8 mouse cellular contexts compared by ENCODE assay signal in the genomic region with DNA sequence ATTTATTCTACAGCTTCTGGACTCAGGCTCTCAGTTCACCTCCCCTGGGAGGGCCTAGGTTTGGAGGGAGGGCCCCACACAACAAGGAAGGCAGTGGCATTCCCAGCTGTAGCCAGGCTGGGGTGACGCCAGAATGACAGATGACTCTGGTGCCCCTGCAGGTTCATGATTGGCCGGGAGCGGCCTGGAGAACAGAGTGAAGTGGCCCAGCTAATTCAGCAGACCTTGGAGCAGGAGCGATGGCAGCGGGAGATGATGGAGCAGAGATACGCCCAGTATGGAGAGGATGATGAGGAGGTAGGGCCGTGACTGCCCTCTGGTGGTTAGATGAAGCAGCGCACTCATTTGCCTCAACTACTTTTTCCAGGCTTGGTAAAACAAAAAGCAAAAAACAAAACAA. TPM values are rescaled to one million over a fixed set of nuclear protein-coding genes. Genes with fewer than 3 reads are reported as not detected.
DNase-seq lines count a peak whose midpoint lies in the region; ATAC-seq lines count a peak whose summit lies in the region.

No protein-coding gene starts in this region.

- no peaks in the 10 kb centered on the region for H3K9me3 ChIP-seq in forebrain, embryonic 15.5 days
- H3K9me3 ChIP-seq in hindbrain, embryonic 12.5 days (replicated peaks): no peaks in the 10 kb centered on the region

- ATAC-seq in forebrain, embryonic 15.5 days (replicated peaks): peak; percentile 49
- peak; percentile 69 for ATAC-seq in hindbrain, embryonic 12.5 days (ENCODE audit: low FRiP score)

- H3K9ac ChIP-seq in forebrain, embryonic 15.5 days (replicated peaks): no peak overlapping the region
- peak overlapping the region; percentile 33; the same call in 1 of the 2 replicates for H3K9ac ChIP-seq in hindbrain, embryonic 12.5 days

- H3K27ac ChIP-seq in forebrain, embryonic 15.5 days (replicated peaks): peak overlapping the region; percentile 36
- peak overlapping the region; percentile 80 for H3K27ac ChIP-seq in hindbrain, embryonic 12.5 days

- H3K4me3 ChIP-seq in forebrain, embryonic 15.5 days: no peak overlapping the region
- no peak overlapping the region for H3K4me3 ChIP-seq in hindbrain, embryonic 12.5 days

- peak; percentile 54 for DNase-seq in ovary, postnatal 36 days (ENCODE audit: low spot score)
- DNase-seq in ovary, postnatal 14 days (ENCODE audit: low spot score): no peak
- DNase-seq in cerebellum, adult 18-20 months: peak; percentile 86 to 91
- peak; percentile 94 for DNase-seq in left cerebral cortex, postnatal 4 days
- DNase-seq in mesoderm, embryonic 11.5 days (ENCODE audit: low read depth, low spot score): peak; percentile 88
- DNase-seq in spleen, postnatal 10 days (ENCODE audit: low spot score in 2 of 2): peak; percentile 74 to 84

- no peaks in the 10 kb centered on the region for H3K27me3 ChIP-seq in forebrain, embryonic 15.5 days
- H3K27me3 ChIP-seq in hindbrain, embryonic 12.5 days: no peaks in the 10 kb centered on the region

- no peak overlapping the region for H3K4me2 ChIP-seq in forebrain, embryonic 15.5 days (replicated peaks)
- H3K4me2 ChIP-seq in hindbrain, embryonic 12.5 days (replicated peaks): peak overlapping the region; percentile 19; the same call in 1 of the 2 replicates

- intact Hi-C loops in left cerebral cortex, postnatal 4 days (cut with DNase I): no loop called here

- H3K4me1 ChIP-seq in forebrain, embryonic 15.5 days: peaks cover 52% of the 10 kb centered on the region
- H3K4me1 ChIP-seq in hindbrain, embryonic 12.5 days: peaks cover 48% of the 10 kb centered on the region

- H3K36me3 ChIP-seq in forebrain, embryonic 15.5 days: peaks cover 77% of the 10 kb centered on the region
- peaks cover 85% of the 10 kb centered on the region for H3K36me3 ChIP-seq in hindbrain, embryonic 12.5 days

- 2% methylated on average over 8 of the region's 8 CpGs for WGBS in forebrain, embryonic 15.5 days
- 3% methylated on average over 8 of the region's 8 CpGs for WGBS in hindbrain, embryonic 12.5 days

RNA-seq across cellular contexts. Expression of a gene that starts 8.6 kb away (rescaled TPM):
- 120 and 123 TPM in 2 replicates for polyA plus RNA-seq in forebrain, embryonic 15.5 days (2015; fragmentation: Nextera tagmentation; extraction: Ambion mirVana)
- polyA plus RNA-seq in hindbrain, embryonic 12.5 days (2016; fragmentation: Nextera tagmentation; extraction: Ambion mirVana): 94.6 and 106 TPM in 2 replicates
- total RNA-seq in left cerebral cortex, postnatal 4 days (2021): 100 to 1,000 TPM; 173 to 176 TPM

RNA-seq across cellular contexts. Expression of a gene that starts 10.2 kb away (rescaled TPM):
- polyA plus RNA-seq in forebrain, embryonic 15.5 days (2015; fragmentation: Nextera tagmentation; extraction: Ambion mirVana): 23.0 and 23.9 TPM in 2 replicates
- polyA plus RNA-seq in hindbrain, embryonic 12.5 days (2016; fragmentation: Nextera tagmentation; extraction: Ambion mirVana): 16.8 and 18.5 TPM in 2 replicates
- total RNA-seq in left cerebral cortex, postnatal 4 days (2021): 100 to 1,000 TPM; 273 to 276 TPM

RNA-seq across cellular contexts. Expression of a gene that starts 24.9 kb away (rescaled TPM):
- not detected in 2 replicates for polyA plus RNA-seq in forebrain, embryonic 15.5 days (2015; fragmentation: Nextera tagmentation; extraction: Ambion mirVana)
- 0.43 and 1.5 TPM in 2 replicates for polyA plus RNA-seq in hindbrain, embryonic 12.5 days (2016; fragmentation: Nextera tagmentation; extraction: Ambion mirVana)
- total RNA-seq in left cerebral cortex, postnatal 4 days (2021): not detected

RNA-seq across cellular contexts. Expression of a gene that starts 33.7 kb away (rescaled TPM):
- polyA plus RNA-seq in forebrain, embryonic 15.5 days (2015; fragmentation: Nextera tagmentation; extraction: Ambion mirVana): not detected in 2 replicates
- not detected in 2 replicates for polyA plus RNA-seq in hindbrain, embryonic 12.5 days (2016; fragmentation: Nextera tagmentation; extraction: Ambion mirVana)
- total RNA-seq in left cerebral cortex, postnatal 4 days (2021): under 1 TPM in 1 of 2 experiments, not detected in 1; 0.46 TPM

RNA-seq across cellular contexts. Expression of a gene that starts 40.1 kb away (rescaled TPM):
- 26.4 and 27.3 TPM in 2 replicates for polyA plus RNA-seq in forebrain, embryonic 15.5 days (2015; fragmentation: Nextera tagmentation; extraction: Ambion mirVana)
- 22.5 and 25.6 TPM in 2 replicates for polyA plus RNA-seq in hindbrain, embryonic 12.5 days (2016; fragmentation: Nextera tagmentation; extraction: Ambion mirVana)
- 10 to 100 TPM; 21.4 to 22.2 TPM for total RNA-seq in left cerebral cortex, postnatal 4 days (2021)
